Mouse (Mus musculus): ENCODE measurements at regions not wholly inside any gene's neighbourhood (a gene's known extent, or its start where the extent isn't known, plus 50 kb on each side); places are given as distances from the start of the nearest gene placed in this dataset.

DNA sequence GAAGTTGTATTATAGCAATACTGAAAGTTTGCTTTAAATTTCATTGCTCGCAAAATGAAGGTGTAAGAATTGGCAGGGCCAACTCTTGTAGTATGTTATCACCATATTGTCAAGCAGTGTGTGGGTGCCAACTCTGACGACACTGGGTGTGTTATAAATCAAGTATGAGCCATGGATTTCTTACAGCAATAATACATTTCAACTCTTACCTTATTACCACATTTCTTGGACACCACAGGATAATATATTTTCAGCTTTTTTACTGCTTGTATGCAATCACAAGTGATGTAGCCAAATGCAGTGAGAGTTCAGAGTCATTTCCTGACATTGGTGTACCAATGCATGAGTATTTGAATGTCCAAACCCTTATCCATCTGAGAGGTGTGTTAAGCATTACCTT, 1529.2 kb upstream of the Zeb2 start:
- H3K4me2 ChIP-seq (ENCODE audit: low read depth, low read length): no peak overlapping the region
- H3K27me3 ChIP-seq (replicated peaks; ENCODE audit: control insufficient read depth, insufficient read depth, low read length): no peaks in the 10 kb centered on the region
- no peaks in the 10 kb centered on the region for H3K36me3 ChIP-seq (ENCODE audit: control insufficient read depth, insufficient read depth, low read length)
- no peak overlapping the region for H3K27ac ChIP-seq (replicated peaks; ENCODE audit: low read depth, low read length)
- 0 out of 2 replicates have a peak, but pooled peaks cover 5% of the 10 kb centered on the region for H3K9me3 ChIP-seq (ENCODE audit: control insufficient read depth, low read length)
- no peak for DNase-seq (ENCODE audit: low spot score)
- H3K4me1 ChIP-seq (ENCODE audit: control insufficient read depth, insufficient read depth, low read length): no peaks in the 10 kb centered on the region
- ATAC-seq (ENCODE audit: low read depth): no peak
- H3K4me3 ChIP-seq (ENCODE audit: low read depth, low read length): no peak overlapping the region
- no peak overlapping the region for H3K9ac ChIP-seq (ENCODE audit: low read depth, low read length)
- WGBS: 76% methylated on average over 2 of the region's 2 CpGs

DNA sequence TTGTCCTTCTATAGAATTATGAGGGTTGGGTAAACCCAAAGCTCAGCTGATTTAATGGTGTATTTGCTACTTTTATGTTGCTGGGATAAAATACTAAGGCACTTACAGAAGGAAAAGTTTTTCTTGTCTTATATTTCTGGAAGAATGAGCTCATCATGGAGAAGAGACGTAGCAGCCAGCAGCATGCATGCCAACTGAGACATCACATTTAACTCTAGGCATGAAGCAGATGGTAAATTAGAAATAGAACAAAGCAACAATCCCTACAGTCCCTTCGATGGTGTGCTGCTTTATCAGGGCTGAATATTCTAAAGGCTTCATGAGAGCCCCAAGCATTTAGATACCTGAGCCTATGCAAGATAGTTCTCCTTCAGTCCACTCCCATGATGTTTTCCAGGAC, 1492.0 kb upstream of the Zeb2 start:
- Histone ChIP-seq H3K4me1 (ENCODE audit: control insufficient read depth, insufficient read depth, low read length) (no peaks in the 10 kb centered on the region), H3K4me3 (ENCODE audit: low read depth, low read length) (no peak overlapping the region), H3K9me3 (ENCODE audit: control insufficient read depth, low read length) (0 out of 2 replicates have a peak, but pooled peaks cover 3% of the 10 kb centered on the region), H3K9ac (ENCODE audit: low read depth, low read length) (no peak overlapping the region), H3K36me3 (ENCODE audit: control insufficient read depth, insufficient read depth, low read length) (no peaks in the 10 kb centered on the region), H3K4me2 (ENCODE audit: low read depth, low read length) (no peak overlapping the region), H3K27me3 (replicated peaks; ENCODE audit: control insufficient read depth, insufficient read depth, low read length) (no peaks in the 10 kb centered on the region), H3K27ac (replicated peaks; ENCODE audit: low read depth, low read length) (no peak overlapping the region)
- ATAC-seq (ENCODE audit: low read depth) (no peak), DNase-seq (ENCODE audit: low spot score) (no peak)
- WGBS: 77% methylated on average over 2 of the region's 2 CpGs

DNA sequence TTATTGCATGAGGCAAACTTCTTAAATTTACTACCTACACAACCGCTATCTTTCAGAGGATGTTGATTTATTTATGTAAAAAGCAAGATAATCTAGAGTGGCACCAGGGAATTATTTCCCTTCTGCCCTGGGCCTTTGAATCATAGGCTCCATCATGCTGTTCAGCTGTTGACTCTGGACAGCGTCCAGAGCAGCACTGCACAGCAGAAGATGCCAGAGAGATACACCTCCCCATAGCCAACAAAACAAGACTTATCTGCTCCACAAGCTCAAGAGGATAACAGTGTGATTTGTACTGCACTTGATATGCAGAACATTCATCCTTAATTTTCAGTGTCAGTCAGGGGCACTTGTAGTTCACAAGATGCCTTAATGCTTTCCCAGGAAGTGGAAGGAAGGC, 1464.6 kb upstream of the Zeb2 start:
- no peak overlapping the region for H3K4me2 ChIP-seq (ENCODE audit: low read depth, low read length)
- DNase-seq (ENCODE audit: low spot score): peak; percentile 31
- no peaks in the 10 kb centered on the region for H3K9me3 ChIP-seq (ENCODE audit: control insufficient read depth, low read length)
- WGBS: 51% methylated on average over 2 of the region's 2 CpGs
- no peak for ATAC-seq (ENCODE audit: low read depth)
- H3K27ac ChIP-seq (replicated peaks; ENCODE audit: low read depth, low read length): no peak overlapping the region
- no peak overlapping the region for H3K4me3 ChIP-seq (ENCODE audit: low read depth, low read length)
- H3K36me3 ChIP-seq (ENCODE audit: control insufficient read depth, insufficient read depth, low read length): no peaks in the 10 kb centered on the region
- H3K4me1 ChIP-seq (ENCODE audit: control insufficient read depth, insufficient read depth, low read length): no peaks in the 10 kb centered on the region
- no peak overlapping the region for H3K9ac ChIP-seq (ENCODE audit: low read depth, low read length)
- H3K27me3 ChIP-seq (replicated peaks; ENCODE audit: control insufficient read depth, insufficient read depth, low read length): no peaks in the 10 kb centered on the region

DNA sequence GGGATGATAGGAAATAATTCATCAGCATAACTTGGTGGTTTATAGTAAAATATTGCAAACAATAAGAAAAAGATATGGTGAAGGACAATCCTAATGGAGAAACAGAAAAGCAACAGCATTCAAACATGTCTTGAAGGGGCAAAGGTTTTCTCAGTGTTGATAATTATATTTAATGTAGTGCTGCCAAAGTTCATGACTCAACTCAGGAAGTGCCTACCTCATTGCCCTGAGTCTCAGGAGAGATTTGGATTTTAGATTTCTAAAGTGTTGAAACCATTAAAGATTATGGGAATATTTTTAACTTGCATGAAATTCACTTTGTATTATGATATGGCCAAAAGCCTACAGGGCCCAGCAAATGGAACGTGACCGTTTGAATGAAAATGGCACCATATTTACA, 1453.2 kb upstream of the Zeb2 start:
- Histone ChIP-seq H3K9ac (ENCODE audit: low read depth, low read length) (no peak overlapping the region), H3K4me2 (ENCODE audit: low read depth, low read length) (no peak overlapping the region), H3K4me1 (ENCODE audit: control insufficient read depth, insufficient read depth, low read length) (no peaks in the 10 kb centered on the region), H3K4me3 (ENCODE audit: low read depth, low read length) (no peak overlapping the region), H3K27ac (replicated peaks; ENCODE audit: low read depth, low read length) (no peak overlapping the region), H3K9me3 (ENCODE audit: control insufficient read depth, low read length) (no peaks in the 10 kb centered on the region), H3K36me3 (ENCODE audit: control insufficient read depth, insufficient read depth, low read length) (no peaks in the 10 kb centered on the region), H3K27me3 (replicated peaks; ENCODE audit: control insufficient read depth, insufficient read depth, low read length) (no peaks in the 10 kb centered on the region)
- no peak for DNase-seq (ENCODE audit: low spot score)
- ATAC-seq (ENCODE audit: low read depth): no peak
- WGBS: 92% methylated on average over 2 of the region's 2 CpGs

DNA sequence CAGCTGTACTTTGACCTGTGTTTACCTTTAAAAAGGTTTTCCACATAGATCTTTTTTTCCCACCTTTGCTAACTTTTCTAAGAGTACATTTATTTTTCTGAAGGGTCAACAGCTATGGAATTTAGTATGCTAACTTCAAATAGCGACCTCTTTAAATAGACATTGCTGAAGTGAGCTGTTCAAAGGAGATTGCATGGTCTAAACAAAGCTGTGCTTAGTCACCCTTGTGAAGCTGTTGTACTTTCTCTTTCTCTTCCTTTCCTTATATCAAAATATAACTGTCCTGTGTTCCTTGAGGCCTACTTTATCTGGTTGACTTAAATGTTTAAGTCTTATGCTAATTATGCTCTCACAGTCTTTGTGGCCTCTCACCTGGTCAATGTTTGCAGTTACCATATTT, 1416.2 kb upstream of the Zeb2 start:
- no peak overlapping the region for H3K9ac ChIP-seq (ENCODE audit: low read depth, low read length)
- H3K4me2 ChIP-seq (ENCODE audit: low read depth, low read length): no peak overlapping the region
- DNase-seq (ENCODE audit: low spot score) (no peak), ATAC-seq (ENCODE audit: low read depth) (no peak)
- 68% methylated on average over 1 of the region's 1 CpGs for WGBS
- H3K27ac ChIP-seq (replicated peaks; ENCODE audit: low read depth, low read length): no peak overlapping the region
- H3K4me3 ChIP-seq (ENCODE audit: low read depth, low read length): no peak overlapping the region
- H3K27me3 ChIP-seq (replicated peaks; ENCODE audit: control insufficient read depth, insufficient read depth, low read length): no peaks in the 10 kb centered on the region
- no peaks in the 10 kb centered on the region for H3K9me3 ChIP-seq (ENCODE audit: control insufficient read depth, low read length)
- no peaks in the 10 kb centered on the region for H3K4me1 ChIP-seq (ENCODE audit: control insufficient read depth, insufficient read depth, low read length)
- no peaks in the 10 kb centered on the region for H3K36me3 ChIP-seq (ENCODE audit: control insufficient read depth, insufficient read depth, low read length)

DNA sequence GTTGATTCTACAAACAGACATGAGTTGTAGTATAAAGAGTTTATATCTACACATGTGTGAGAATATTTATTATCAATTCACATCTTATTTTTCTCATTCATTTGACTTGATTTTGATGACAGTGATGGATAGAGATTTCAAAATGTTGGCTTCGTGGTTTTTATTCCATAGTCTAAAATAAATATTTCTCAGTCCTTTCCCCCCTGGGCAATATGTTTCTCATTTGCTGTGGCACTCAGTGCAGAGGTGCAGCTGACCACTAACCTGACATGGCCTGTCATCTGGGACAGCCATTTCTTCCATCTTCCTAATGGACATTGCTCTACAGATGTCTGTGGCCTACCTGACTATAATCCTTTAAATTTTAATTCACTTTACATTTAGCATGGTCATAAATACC, 1413.5 kb upstream of the Zeb2 start:
- no peak overlapping the region for H3K27ac ChIP-seq (replicated peaks; ENCODE audit: low read depth, low read length)
- DNase-seq (ENCODE audit: low spot score) (no peak), ATAC-seq (ENCODE audit: low read depth) (no peak)
- 73% methylated on average over 1 of the region's 1 CpGs for WGBS
- no peaks in the 10 kb centered on the region for H3K9me3 ChIP-seq (ENCODE audit: control insufficient read depth, low read length)
- H3K4me3 ChIP-seq (ENCODE audit: low read depth, low read length): no peak overlapping the region
- H3K9ac ChIP-seq (ENCODE audit: low read depth, low read length): no peak overlapping the region
- no peak overlapping the region for H3K4me2 ChIP-seq (ENCODE audit: low read depth, low read length)
- no peaks in the 10 kb centered on the region for H3K36me3 ChIP-seq (ENCODE audit: control insufficient read depth, insufficient read depth, low read length)
- H3K27me3 ChIP-seq (replicated peaks; ENCODE audit: control insufficient read depth, insufficient read depth, low read length): no peaks in the 10 kb centered on the region
- no peaks in the 10 kb centered on the region for H3K4me1 ChIP-seq (ENCODE audit: control insufficient read depth, insufficient read depth, low read length)

DNA sequence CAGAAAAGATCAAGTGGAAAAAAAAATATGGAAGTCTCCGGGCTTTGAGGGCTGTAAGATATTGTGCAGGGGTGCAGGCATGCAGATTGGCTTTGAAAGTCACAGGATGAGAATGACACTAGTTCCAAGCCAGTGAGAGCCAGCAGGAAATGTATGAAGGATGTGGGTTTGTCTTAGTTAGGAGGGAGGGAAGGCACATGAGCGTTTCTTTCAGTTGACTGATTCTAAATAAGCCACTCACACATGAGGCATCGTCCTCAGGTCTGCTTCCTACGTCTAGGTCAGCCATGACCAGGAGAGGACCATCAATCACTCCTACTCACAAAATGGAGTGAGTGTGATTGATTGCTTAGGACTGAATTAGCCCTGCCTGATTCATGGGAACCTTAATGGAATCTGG, 1408.0 kb upstream of the Zeb2 start:
- no peaks in the 10 kb centered on the region for H3K36me3 ChIP-seq (ENCODE audit: control insufficient read depth, insufficient read depth, low read length)

DNA sequence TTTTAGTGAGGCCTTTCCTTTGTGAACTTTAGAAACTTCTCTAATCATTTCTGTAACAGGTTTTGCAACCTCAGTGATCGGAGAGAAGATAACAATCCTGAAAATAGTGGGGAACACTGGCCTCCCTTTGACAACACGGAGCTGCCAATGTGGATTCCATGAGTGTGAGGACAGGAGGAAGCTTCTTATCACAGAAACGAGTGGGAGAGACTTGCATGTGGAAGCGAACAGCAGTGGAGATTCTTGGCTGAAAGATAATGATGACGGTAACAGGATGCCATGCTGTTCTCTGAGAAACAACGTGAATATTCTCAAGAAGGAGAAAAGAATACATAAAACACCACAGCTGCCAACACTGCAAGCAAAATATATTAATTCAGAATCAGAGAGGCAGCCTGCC, 1407.4 kb upstream of the Zeb2 start:
- Histone ChIP-seq H3K36me3 (ENCODE audit: control insufficient read depth, insufficient read depth, low read length) (no peaks in the 10 kb centered on the region), H3K9ac (ENCODE audit: low read depth, low read length) (no peak overlapping the region), H3K27ac (replicated peaks; ENCODE audit: low read depth, low read length) (no peak overlapping the region), H3K27me3 (replicated peaks; ENCODE audit: control insufficient read depth, insufficient read depth, low read length) (no peaks in the 10 kb centered on the region), H3K4me1 (ENCODE audit: control insufficient read depth, insufficient read depth, low read length) (no peaks in the 10 kb centered on the region; the same call in 1 of the 2 replicates), H3K9me3 (ENCODE audit: control insufficient read depth, low read length) (no peaks in the 10 kb centered on the region), H3K4me3 (ENCODE audit: low read depth, low read length) (no peak overlapping the region), H3K4me2 (ENCODE audit: low read depth, low read length) (no peak overlapping the region)
- ATAC-seq (ENCODE audit: low read depth) (no peak), DNase-seq (ENCODE audit: low spot score) (no peak)
- 50% methylated on average over 6 of the region's 6 CpGs for WGBS

More for the DNA sequence above, 1408.0 kb upstream of the Zeb2 start:
- Histone ChIP-seq H3K9ac (ENCODE audit: low read depth, low read length) (no peak overlapping the region), H3K4me3 (ENCODE audit: low read depth, low read length) (no peak overlapping the region), H3K27me3 (replicated peaks; ENCODE audit: control insufficient read depth, insufficient read depth, low read length) (no peaks in the 10 kb centered on the region), H3K9me3 (ENCODE audit: control insufficient read depth, low read length) (no peaks in the 10 kb centered on the region), H3K4me1 (ENCODE audit: control insufficient read depth, insufficient read depth, low read length) (no peaks in the 10 kb centered on the region; the same call in 1 of the 2 replicates), H3K27ac (replicated peaks; ENCODE audit: low read depth, low read length) (no peak overlapping the region), H3K4me2 (ENCODE audit: low read depth, low read length) (no peak overlapping the region)
- no peak for DNase-seq (ENCODE audit: low spot score)
- WGBS: 59% methylated on average over 4 of the region's 4 CpGs
- ATAC-seq (ENCODE audit: low read depth): no peak

DNA sequence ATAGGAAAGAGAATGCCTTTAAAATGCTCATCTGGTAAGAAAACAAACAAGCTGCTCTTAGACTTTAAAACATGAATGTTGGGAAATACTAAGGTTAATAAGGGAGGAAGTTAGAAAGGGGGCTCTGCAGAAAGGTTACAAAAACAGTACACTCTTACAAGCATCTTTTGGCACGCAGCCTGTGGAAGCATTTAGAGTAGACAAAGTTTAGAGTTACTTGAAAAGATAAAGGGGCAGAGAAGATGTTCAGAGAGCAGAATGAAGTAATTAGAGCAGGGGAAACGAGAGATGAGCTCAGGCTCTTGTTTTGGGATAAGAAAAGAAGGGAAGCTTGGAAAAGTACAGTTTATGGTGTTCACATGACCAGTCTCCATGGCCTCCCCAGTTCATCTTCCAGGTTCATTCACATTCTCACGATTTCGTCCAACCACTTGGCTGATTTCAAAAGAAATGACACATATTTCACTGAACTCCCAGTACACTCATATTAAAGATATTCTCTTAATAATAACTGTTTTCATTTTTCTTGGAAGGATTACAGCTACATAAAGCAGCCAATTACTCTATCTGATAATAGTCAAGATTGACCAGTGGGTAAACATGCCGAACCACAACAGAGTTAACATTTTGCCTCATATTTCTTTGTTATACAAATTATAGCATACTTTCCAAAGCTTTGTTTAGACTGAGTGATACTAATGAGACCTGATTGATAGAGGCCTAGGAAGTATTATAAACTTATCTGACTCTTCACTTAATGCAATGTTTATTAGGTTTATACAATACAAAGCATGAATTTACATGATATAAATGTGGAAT, 1404.2 kb upstream of the Zeb2 start:
- Histone ChIP-seq H3K36me3 (ENCODE audit: control insufficient read depth, insufficient read depth, low read length) (no peaks in the 10 kb centered on the region), H3K27ac (replicated peaks; ENCODE audit: low read depth, low read length) (no peak overlapping the region), H3K27me3 (replicated peaks; ENCODE audit: control insufficient read depth, insufficient read depth, low read length) (no peaks in the 10 kb centered on the region), H3K9ac (ENCODE audit: low read depth, low read length) (no peak overlapping the region), H3K4me1 (ENCODE audit: control insufficient read depth, insufficient read depth, low read length) (no peaks in the 10 kb centered on the region; the same call in 1 of the 2 replicates), H3K9me3 (ENCODE audit: control insufficient read depth, low read length) (no peaks in the 10 kb centered on the region), H3K4me3 (ENCODE audit: low read depth, low read length) (no peak overlapping the region), H3K4me2 (ENCODE audit: low read depth, low read length) (no peak overlapping the region)
- no peak for ATAC-seq (ENCODE audit: low read depth)
- DNase-seq (ENCODE audit: low spot score): peak; percentile 59
- WGBS: 48% methylated on average over 5 of the region's 5 CpGs
